Mouse (Mus musculus) left cerebral cortex, postnatal 36 days (tissue): ENCODE results near the gene Mgat5b. TPM values are rescaled to one million over a fixed set of nuclear protein-coding genes. Genes with fewer than 3 reads are reported as not detected.

ENCODE experiments used
- DNase-seq, 2 experiments: peaks; one replicate each; pipeline ENCODE4 v3.0.0; 2021 to 2022; ENCODE audit warnings: low spot score in 2 of 2, mixed read lengths in 1 of 2
- intact Hi-C: fragments of 180-260 bp; cut with DNase I; formaldehyde crosslinking; loops from one replicate; pipeline ENCODE4 v1.15.1; 2025
- total RNA-seq, 2 experiments: library from RNA; stranded (reverse); gene quantifications; 2 replicates each; pipeline ENCODE4 v1.2.3; 2021

Mgat5b gene
- total RNA-seq, 2 experiments from 2014 or later, result 76.5 to 86.1 TPM

DNA sequence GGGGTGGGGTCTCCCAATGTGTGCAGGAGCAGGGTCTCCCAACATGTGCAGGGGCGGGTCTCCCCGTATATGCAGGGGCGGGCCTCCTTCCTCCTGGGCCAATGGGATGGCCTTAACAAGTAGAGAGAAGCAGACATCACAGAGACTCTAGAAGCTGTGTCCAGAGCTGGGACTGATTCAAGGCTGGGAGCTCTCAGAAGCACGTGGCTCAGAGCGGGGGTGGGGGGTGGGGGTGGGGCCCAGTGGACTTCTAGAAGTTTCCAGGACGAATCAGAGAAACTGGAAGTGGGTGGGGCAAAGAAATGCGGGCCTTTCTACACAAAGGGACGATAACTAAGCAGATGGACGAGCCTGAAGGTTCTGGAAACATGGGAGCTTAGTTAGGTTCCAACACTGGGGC, 49.9 kb downstream of the Mgat5b start:
- intact Hi-C loops, result no loop called here
- DNase-seq, result no peak

DNA sequence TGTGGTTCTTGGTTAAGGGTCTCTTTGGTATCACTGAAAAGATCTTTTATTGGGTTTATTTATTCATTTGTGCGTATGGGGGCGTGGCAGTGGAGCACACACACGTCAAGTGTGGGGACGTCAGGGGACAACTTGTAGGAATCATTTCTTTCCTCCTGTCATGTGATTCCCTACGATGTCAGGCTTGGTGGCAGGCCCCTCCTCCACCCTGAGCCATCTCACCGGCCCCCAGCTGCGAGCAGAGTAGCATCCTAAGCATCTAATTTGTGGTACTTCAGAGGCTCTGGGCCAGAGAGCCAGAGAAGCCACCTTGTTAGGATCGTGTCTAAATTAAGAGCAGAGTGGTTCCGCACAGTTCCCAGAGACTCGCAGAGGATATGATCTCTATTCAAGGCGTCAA, 50.8 kb downstream of the Mgat5b start:
- intact Hi-C loops, result no loop called here
- DNase-seq, result no peak

DNA sequence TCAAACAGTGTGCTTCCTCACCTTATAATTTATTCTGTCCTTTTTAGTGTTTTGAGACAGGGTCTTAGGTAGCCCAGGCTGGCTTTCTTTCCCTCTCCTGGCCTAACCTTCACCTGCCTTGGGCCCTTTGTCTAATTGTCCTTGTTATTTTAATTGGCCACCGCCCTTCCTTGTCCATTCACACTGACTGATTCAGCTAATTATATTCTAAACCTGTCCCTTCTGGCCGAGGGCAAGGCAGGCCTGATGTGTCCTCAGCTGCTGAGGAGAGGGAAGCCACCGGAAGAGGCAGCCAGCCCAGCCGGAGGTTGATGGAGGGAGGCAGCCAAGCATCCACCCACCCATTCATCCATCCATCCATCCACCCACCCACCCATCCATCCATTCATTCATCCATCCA, 52.2 kb downstream of the Mgat5b start:
- intact Hi-C loops, result no loop called here
- no peak for DNase-seq

DNA sequence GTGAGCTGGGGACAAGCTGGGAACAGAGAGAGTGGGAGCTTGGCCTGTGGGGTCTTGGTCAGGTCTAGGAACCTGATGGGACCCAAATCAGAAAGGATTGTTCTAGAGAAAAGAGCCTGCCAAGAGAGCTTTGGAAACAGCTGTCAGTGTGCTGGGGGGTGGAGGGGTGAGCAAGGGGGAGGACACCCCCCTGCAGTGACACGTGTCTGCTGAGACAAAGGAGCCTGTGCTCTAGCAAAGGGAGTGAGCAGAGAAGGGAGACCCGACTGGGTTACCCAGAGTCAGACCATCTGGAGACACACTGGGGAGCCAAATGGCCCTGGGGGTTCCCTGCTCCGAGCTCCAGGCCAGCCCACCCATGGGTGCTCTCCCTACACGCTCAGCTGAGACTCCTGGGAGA, 54.2 kb downstream of the Mgat5b start:
- intact Hi-C loops, result no loop called here
- DNase-seq, result no peak

DNA sequence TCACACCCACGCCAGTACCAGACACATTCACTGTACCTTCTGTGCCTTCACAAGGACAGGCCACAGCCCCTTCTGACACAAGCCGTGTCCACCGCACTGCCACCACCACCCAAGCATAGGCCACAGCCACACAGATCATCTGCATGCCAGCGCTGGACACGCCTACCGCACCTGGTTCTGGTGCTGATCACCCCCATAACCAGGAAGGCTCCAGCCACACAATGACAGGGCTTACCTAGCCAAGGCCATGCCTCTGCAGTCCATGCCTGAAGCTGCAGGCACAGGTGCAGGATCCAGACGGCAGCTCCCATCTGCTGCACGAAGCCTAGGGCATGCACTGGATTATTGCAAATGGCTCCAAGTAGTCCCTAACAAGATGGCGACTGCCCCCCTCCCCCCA, 54.8 kb downstream of the Mgat5b start:
- no peak for DNase-seq
- intact Hi-C loops, result no loop called here

DNA sequence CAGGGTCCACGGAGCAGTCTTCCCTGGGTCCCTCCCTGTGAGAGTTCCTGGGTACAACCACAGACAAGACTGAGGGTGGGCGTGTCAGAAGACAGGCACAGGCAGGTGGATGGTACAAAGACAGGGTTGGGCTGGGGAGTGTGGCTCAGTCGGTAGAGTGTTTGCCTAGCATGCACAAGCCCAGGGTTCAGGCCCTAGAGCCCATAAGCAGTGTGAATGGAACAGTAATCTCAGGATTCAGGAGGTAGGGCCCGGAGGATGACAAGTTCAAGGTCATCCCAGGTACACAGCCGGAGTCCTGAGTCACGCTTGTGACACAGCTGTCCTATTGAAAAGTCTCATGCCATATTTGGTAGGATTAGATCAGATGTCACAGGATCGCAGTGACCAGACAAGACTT, 55.7 kb downstream of the Mgat5b start:
- intact Hi-C loops, result no loop called here
- no peak for DNase-seq

DNA sequence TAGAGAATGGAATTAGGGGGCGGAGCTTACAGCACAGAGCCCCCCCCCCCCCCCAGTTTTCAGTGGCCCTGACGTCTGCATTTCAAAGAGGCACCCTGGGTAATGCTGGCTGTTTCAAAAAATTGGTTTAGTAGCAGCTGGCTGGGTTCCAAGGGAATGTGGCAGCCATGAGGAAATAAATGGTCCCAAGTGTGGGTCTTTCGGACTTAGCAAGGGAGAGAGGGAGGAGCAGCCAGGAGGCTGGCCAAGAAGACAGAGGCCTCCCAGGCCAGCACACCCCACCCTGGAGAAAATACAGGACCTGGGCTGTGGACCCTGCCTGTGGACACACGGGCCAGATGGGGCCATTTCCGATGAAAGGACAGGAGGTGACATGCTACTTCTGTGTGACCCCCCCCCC, 61.6 kb downstream of the Mgat5b start:
- intact Hi-C loops, result no loop called here
- no peak for DNase-seq

DNA sequence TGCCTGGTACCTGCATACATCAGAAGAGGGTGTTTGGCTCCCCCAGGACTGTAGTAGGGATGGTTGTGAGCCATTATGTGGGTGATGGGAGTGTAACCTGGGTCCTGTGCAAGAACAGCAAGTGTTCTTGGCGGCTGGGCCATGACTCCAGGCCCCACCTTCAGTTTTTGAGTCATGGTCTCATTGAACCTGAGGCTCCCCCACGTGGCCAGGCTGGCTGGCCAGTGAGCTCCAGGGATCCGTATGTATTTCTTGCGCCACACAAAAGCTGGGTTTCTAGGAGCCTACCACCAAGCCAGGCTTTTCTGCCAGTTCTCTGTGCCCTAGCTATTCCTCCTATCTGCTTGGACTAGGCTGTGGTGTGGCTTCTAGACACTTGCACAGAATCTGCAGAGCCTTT, 63.9 kb downstream of the Mgat5b start:
- intact Hi-C loops, result no loop called here
- DNase-seq, result no peak

DNA sequence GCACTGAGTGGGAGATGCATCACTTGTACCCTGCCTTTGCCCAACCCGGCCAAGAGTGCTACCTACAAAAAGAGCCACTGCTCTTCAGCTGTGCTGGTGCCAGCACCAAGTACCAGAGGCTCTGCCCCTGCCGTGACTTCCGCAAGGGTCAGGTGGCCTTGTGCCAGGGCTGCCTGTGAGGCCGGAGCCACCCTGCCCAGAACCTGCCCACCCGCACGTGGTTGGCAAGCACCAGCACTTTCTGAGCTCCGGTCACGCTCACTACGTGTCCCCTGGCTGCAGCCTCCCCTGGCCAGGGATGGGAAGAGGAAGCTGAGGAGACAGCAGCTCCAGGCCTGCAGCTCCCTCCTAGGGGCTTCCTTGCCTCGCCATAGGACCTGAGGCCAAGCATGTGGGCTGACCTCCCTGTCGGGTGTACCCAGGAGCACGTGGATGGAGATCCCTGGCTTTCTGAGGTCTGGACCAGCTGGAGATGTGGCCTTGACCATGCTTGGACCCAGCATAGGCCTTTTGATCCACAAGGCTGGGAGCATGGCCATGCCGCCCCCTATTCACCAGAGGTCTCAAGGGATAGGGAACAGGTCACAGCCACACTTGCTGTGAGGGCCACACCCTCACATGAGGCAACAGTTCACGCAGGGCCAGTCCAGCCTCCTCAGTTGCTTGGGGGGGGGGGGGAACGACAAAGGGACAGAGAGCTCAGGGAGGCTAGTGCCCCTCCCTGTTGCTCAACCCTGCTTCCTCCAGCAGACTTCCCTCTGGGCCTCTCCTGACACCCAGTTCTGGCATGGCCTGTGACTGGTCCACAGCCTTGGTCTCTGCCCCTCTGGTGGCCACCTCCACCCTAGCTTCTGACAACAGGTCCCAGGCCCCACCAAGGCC, 67.1 kb downstream of the Mgat5b start:
- DNase-seq, result no peak
- intact Hi-C loops, result no loop called here

DNA sequence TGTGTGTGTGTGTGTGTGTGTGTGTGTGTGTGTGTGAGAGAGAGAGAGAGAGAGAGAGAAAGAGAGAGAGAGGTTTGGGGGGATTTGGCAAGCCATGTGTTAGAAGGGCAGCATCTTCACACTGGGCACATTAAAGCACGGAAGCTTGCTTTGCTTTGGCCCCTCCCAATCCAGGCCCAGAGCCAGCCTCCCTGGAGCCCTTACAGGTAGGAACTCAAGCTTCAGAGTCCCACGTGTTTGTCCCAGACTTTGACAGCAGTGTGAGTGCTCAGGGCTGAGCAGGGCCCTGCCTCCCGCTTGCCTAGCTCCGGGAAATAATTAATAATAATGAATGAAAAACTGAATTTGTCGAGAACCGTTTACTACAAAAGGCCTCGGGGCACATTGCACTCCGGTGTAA, 69.5 kb downstream of the Mgat5b start:
- DNase-seq, result no peak
- intact Hi-C loops, result no loop called here

DNA sequence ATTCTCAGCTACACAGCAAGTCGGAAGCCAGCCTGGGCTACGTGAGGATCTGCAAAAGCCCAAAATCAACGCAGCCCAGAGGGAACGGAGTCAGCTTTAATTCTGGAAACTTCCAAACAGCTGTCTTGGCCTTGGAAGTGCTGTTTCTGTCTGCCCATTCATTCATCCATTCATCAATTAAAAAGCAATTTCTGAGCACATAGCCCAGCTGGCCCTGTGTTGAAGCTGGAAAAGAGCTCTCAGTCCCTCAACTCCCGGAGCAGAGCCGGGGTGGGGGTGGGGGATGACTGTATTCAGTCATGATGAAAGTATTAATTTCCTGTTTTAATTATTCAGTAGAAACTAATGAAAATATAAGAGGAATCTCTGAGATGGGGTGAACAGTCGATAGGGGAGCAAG, 71.6 kb downstream of the Mgat5b start:
- intact Hi-C loops, result loop anchor here (5.0 kb wide), 1 partner anchor 68 kb away; no protein-coding TSS in a partner anchor
- no peak for DNase-seq

DNA sequence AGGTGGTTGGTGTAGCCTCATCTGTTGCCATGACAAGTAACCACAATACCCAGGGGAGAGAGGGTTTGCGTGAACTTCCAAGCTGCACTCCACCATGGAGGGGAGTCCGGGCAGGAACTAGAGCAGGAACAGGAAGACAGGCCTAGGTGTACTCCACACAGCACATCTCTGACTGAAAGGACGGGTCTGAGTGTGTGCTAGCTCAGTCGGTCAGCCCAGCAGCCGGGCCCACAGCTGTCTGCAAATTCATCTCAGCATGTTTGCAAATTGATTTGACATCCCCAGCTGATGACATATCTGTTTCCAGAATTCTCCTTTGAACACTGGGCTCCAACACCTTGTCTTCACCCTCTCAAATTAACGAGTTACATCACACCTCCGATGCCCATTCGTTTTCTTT, 72.7 kb downstream of the Mgat5b start:
- intact Hi-C loops, result loop anchor here (5.0 kb wide), 1 partner anchor 69 kb away; no protein-coding TSS in a partner anchor
- no peak for DNase-seq

DNA sequence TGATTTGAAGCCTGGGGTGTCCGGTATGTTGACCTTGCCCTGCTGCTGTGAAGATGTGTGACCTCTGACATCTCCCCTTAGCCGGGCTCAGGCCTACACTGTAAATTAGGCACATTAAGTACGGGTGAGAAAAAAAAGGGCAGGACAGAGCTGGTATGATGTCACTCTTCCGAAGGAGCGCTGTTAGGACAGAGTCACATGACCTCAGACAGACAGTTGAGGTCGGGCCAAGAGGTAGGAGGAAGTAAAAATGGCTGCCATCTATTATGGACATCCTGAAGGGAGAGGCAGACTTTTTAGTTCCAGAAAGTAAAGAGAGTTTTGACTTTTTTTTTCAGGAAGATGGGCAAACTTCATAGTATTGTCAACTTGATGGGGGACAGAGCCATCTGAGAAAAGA, 73.3 kb downstream of the Mgat5b start:
- no peak for DNase-seq
- intact Hi-C loops, result loop anchor here (5.0 kb wide), 1 partner anchor 70 kb away; no protein-coding TSS in a partner anchor

DNA sequence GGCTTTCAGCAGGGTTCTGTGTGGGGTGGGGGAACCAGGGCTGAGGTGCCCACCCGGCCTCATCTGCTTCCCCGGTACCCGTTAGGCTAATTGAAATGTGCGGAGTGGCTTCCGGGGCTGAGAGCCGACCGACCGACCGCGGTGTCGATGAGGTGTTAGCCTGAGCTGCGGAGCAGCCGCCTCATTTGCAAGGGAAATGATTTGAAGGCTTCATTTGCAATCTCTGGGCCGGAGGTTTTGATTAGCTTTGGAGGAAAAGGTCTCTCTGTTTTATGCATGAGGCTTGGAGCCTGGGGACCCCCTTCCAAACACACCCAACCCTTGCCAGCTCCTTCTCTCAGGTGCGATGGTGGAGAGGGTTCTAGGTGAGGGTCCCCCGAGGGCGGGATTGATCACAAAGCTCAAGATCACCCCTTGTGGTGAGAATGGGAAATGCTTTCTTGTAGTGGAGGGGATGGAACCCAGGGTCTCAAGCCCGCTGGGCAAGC, 75.5 kb downstream of the Mgat5b start:
- intact Hi-C loops, result loop anchor here (5.0 kb wide), 1 partner anchor 72 kb away; no protein-coding TSS in a partner anchor
- DNase-seq, result peak in 1 of 2 experiments; percentile 27

DNA sequence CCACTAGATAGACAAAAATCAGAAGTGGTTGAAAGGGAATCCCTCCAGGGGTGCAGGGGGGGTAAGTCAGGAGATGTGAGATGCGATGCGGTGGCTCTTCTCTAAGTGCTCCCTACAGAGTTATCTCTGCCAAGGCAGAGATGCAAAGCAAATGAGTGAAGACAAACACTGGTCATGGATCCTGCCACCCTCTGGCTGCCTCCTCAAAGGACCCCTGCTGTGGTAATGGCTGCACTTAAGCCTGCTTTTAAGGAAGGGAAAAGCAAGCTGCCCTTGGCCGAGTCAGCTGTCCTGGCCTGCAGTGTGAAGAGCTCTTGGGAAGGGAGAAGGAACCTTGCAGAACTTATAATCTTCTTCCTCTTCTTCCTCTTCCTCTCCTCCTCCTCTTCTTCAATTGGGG, 78.3 kb downstream of the Mgat5b start:
- intact Hi-C loops, result no loop called here
- no peak for DNase-seq

DNA sequence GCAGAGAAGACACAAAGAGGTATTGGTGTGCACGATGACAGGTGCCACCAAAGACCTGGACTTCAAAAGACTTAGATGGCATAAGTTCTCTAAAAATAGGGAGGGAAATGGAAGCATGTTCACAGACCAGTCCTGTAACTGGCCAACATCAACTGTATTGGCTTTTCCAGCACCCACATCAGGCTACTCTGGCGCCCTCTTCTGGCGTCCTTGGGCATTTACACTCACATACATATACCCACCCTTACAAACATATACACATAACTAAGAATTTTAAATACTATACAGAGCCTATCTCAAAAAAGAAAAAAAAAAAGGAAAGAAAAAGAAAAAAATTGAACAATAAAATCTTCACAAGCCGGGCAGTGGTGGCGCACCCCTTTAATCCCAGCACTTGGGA, 80.3 kb downstream of the Mgat5b start:
- intact Hi-C loops, result no loop called here
- no peak for DNase-seq

DNA sequence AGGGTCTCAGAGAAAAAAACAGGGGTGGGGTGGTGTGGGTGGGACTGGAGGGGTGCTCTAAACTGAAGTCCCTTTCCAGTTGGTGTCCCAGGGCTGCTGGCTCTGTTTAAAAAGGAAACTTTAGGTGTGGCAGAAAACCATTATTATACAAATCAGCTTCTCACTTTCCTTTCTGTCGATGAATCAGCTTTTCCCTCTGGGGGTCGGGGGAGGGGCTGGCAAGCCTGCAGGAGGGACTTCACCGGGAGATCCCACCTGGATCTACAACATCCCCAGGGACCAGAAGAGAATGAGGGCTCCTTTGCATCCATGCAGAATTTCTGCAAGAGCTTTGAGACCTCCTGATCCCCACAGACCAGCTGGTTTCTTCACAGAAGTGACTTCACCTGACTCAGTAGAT, 81.6 kb downstream of the Mgat5b start:
- intact Hi-C loops, result no loop called here
- DNase-seq, result no peak

DNA sequence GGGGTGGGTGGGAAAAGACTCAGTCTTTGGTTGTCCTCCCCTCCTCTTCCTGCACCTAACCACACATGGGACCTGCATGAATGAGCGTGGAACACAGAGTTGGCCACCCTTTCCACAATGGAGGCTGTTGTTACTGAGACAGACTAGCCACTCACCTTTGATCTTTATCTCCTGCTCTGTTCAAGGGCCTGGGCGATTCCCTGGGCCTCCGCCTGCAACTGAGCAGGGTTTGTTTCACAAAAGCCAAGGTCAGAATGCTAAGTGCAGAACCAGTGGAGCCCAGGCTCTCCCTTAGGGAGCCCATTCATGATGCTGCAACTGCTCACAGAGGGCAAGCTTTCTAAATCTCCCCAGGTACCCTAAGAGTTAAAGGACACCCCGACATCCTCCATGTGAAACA, 83.1 kb downstream of the Mgat5b start:
- intact Hi-C loops, result no loop called here
- DNase-seq, result no peak

DNA sequence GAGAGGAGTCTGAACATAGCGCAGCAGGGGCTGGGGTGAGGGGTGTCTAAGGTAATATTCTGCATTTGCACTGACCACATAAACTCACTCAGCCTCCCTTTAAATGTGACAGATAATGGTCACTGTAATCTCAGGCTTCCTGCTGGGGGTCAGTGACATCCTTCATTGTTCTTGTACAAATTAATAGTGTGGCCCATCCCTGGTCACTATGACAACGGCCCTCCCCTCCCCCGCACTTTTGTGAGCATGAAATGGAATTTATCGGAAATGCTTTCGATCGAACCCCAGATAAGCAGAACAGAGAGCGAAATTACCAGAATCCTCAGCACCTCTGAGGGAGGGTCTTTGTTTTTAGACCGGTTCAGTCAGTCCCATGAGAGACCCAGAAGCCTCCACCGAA, 84.8 kb downstream of the Mgat5b start:
- no peak for DNase-seq
- intact Hi-C loops, result no loop called here

DNA sequence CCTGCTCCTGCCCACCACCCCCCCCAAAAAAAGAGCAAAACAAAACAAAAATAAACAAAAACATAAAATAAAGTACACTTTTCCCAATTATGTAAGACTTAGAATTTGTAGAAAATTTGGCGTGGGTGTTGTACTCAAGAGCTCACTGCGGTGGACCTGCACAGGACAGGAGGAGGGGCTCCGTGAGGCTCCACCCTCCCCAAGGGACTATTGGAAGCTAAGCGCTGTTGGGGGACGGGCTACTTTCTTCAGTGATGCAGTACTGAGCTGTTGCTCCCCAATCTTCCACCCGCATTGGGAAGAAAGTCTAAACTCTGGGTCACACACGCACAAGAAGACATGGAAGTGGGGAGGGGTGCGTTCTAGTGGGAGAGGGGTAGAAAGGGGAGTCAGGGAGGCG, 85.6 kb downstream of the Mgat5b start:
- intact Hi-C loops, result no loop called here
- no peak for DNase-seq

DNA sequence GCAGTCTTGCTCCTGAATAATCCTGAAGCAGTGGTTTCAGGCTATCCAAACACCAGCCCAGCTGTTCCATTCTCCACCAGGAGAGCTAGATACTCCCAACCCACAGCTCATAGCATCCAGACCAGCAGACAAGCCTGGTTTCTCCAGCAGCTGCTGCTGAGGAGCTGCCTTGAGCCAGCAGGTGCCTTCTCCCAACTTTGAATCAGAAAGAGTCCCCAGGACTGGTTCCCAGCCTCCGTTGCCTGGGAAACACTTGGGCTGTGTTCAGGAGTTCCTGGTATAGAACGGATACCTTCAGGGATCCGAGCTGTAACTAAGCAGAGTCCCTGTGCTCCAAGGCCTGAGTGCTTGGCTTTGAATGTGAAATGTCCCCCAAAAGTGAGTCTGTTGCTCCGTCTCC, 98.8 kb downstream of the Mgat5b start:
- peak in 1 of 2 experiments; percentile 34 for DNase-seq
- intact Hi-C loops, result no loop called here
